ENCODE assay signal across 28 mouse cellular contexts in the genomic region with DNA sequence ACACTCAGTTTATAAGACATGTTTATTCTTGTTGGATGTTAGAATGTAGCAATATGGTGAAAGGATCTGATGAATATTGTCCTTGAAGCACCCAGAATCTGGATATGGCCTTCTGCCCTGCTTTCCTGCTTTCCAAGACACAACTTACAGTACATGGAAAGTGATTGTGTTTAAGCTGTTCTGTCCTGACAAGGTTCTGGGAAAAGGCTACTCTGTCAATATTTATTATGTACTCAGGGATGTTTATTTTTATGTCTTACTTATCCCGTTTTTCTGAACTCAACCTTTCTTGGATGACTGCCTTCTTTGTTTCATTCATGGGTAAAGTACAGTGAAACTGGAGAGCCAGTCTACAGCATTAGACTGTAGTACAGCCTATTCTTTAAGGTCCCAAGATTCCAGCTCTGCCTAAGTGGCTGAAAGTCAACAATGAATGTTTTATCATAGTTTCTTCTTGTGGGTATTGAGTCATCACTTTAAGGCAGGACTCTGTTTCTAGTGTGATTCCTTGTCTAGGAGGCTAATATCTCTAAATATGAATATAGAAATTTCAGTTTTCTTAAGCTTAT.
A peak's percentile ranks its signal among the peaks of the same experiment; 100 is the strongest.
DNase-seq lines count a peak whose midpoint lies in the region; ATAC-seq and TF ChIP-seq lines count a peak whose summit lies in the region.
"Had no signal": no experiment of that assay in that cellular context is flagged by ENCODE, and none has a peak within 500 bp of the region (broad histone marks: within the 10 kb centered on the region; RNA-seq: fewer than 3 reads in every experiment).

No protein-coding gene starts in this region.

- no peak for TF ChIP-seq POLR2A in lung, adult 2 months (IDR thresholded peaks at IDR 0.05; ENCODE audit: borderline replicate concordance, extremely low read depth, low read depth, low read length)

- peak; percentile 24 for DNase-seq in embryonic facial prominence, embryonic 14.5 days (ENCODE audit: low spot score)
- no peak for DNase-seq in embryonic facial prominence, embryonic 10.5 days (ENCODE audit: low spot score)
- no peak for DNase-seq in lung, adult 2 months
- peak; percentile 3 for DNase-seq in testis, postnatal 14 days (ENCODE audit: low spot score)
- no peak for DNase-seq in testis, postnatal 10 days (ENCODE audit: low spot score)
- DNase-seq in spleen, adult 18-20 months: no peak
- DNase-seq: adrenal gland, adult 2 months; adrenal gland, postnatal 10 days; adrenal gland, postnatal 25 days; B cell, adult 2 months; cerebellum, adult 11 months; cerebellum, adult 18-20 months; cerebellum, adult 8-10 months; cerebellum, adult 9-11 months; cerebellum, postnatal 14 days; cerebellum, postnatal 36 days; embryo, embryonic 11 days had no signal

- 52% methylated on average over 1 of the region's 1 CpGs for WGBS in embryonic facial prominence, embryonic 14.5 days
- 63% methylated on average over 1 of the region's 1 CpGs for WGBS in embryonic facial prominence, embryonic 10.5 days
- WGBS in lung, embryonic 16.5 days: 7% methylated on average over 1 of the region's 1 CpGs
- WGBS in lung, adult 2 months: 15% methylated on average over 1 of the region's 1 CpGs

- H3K4me3 ChIP-seq in embryonic facial prominence, embryonic 14.5 days (ENCODE audit: low read depth, low read length): no peak overlapping the region
- no peak overlapping the region for H3K4me3 ChIP-seq in embryonic facial prominence, embryonic 10.5 days
- no peak overlapping the region for H3K4me3 ChIP-seq in lung, embryonic 16.5 days (ENCODE audit: low read length)
- H3K4me3 ChIP-seq in lung, adult 2 months (replicated peaks; ENCODE audit: extremely low read depth, low read depth, low read length): no peak overlapping the region
- H3K4me3 ChIP-seq: embryonic facial prominence, embryonic 12.5 days; embryonic facial prominence, embryonic 15.5 days; erythroblast, embryonic 14.5 days; forebrain, embryonic 10.5 days; forebrain, embryonic 12.5 days had no signal

- H3K4me1 ChIP-seq in embryonic facial prominence, embryonic 14.5 days (ENCODE audit: control insufficient read depth, insufficient read depth, low read length): no peaks in the 10 kb centered on the region
- H3K4me1 ChIP-seq in embryonic facial prominence, embryonic 10.5 days: no peaks in the 10 kb centered on the region
- H3K4me1 ChIP-seq in lung, embryonic 16.5 days (replicated peaks; ENCODE audit: control insufficient read depth, insufficient read depth, low read length): no peaks in the 10 kb centered on the region
- H3K4me1 ChIP-seq in lung, adult 2 months (ENCODE audit: control insufficient read depth, insufficient read depth, low read length): no peaks in the 10 kb centered on the region
- H3K4me1 ChIP-seq: embryonic facial prominence, embryonic 12.5 days; embryonic facial prominence, embryonic 15.5 days; forebrain, embryonic 10.5 days; forebrain, embryonic 12.5 days had no signal

- no peaks in the 10 kb centered on the region for H3K27me3 ChIP-seq in embryonic facial prominence, embryonic 14.5 days (replicated peaks; ENCODE audit: control insufficient read depth, insufficient read depth, low read length)
- no peaks in the 10 kb centered on the region for H3K27me3 ChIP-seq in embryonic facial prominence, embryonic 10.5 days (replicated peaks; ENCODE audit: low read depth, poor library complexity, severe bottlenecking)
- no peaks in the 10 kb centered on the region for H3K27me3 ChIP-seq in lung, embryonic 16.5 days (ENCODE audit: control insufficient read depth, insufficient read depth, low read depth, low read length)
- H3K27me3 ChIP-seq: CH12.LX; embryonic facial prominence, embryonic 12.5 days; embryonic facial prominence, embryonic 15.5 days; forebrain, embryonic 12.5 days had no signal

- H3K36me3 ChIP-seq in embryonic facial prominence, embryonic 14.5 days (ENCODE audit: control insufficient read depth, insufficient read depth, low read length): no peaks in the 10 kb centered on the region
- no peaks in the 10 kb centered on the region for H3K36me3 ChIP-seq in embryonic facial prominence, embryonic 10.5 days (replicated peaks)
- no peaks in the 10 kb centered on the region for H3K36me3 ChIP-seq in lung, embryonic 16.5 days (ENCODE audit: control insufficient read depth, insufficient read depth, low read length)
- H3K36me3 ChIP-seq: embryonic facial prominence, embryonic 12.5 days; embryonic facial prominence, embryonic 15.5 days; forebrain, embryonic 10.5 days; forebrain, embryonic 12.5 days; G1E had no signal

- no peak overlapping the region for H3K9ac ChIP-seq in embryonic facial prominence, embryonic 14.5 days (ENCODE audit: low read depth, low read length)
- no peak overlapping the region for H3K9ac ChIP-seq in lung, embryonic 16.5 days (ENCODE audit: low read length)
- H3K9ac ChIP-seq: embryonic facial prominence, embryonic 12.5 days; embryonic facial prominence, embryonic 15.5 days; forebrain, embryonic 12.5 days had no signal

- no peak for TF ChIP-seq CTCF in lung, adult 2 months (IDR thresholded peaks at IDR 0.05; ENCODE audit: insufficient read depth, low read length)

- no peak for ATAC-seq in embryonic facial prominence, embryonic 14.5 days (ENCODE audit: low read depth)
- ATAC-seq in lung, embryonic 16.5 days (ENCODE audit: low read depth): peak; percentile 54; the same call in 1 of the 2 replicates
- ATAC-seq: CD4-positive, CD25-positive, alpha-beta regulatory T cell, adult 4 months; forebrain, embryonic 14.5 days; forebrain, embryonic 16.5 days had no signal

- no peaks in the 10 kb centered on the region for H3K9me3 ChIP-seq in embryonic facial prominence, embryonic 14.5 days (ENCODE audit: control insufficient read depth, low read length)
- no peaks in the 10 kb centered on the region for H3K9me3 ChIP-seq in embryonic facial prominence, embryonic 10.5 days
- no peaks in the 10 kb centered on the region for H3K9me3 ChIP-seq in lung, embryonic 16.5 days (ENCODE audit: control insufficient read depth, low read length)
- H3K9me3 ChIP-seq: embryonic facial prominence, embryonic 12.5 days; embryonic facial prominence, embryonic 15.5 days; forebrain, embryonic 10.5 days; forebrain, embryonic 12.5 days; G1E had no signal

- H3K27ac ChIP-seq in embryonic facial prominence, embryonic 14.5 days (replicated peaks; ENCODE audit: low read depth, low read length): no peak overlapping the region
- no peak overlapping the region for H3K27ac ChIP-seq in embryonic facial prominence, embryonic 10.5 days (replicated peaks)
- no peak overlapping the region for H3K27ac ChIP-seq in lung, embryonic 16.5 days (ENCODE audit: low read length)
- H3K27ac ChIP-seq: embryonic facial prominence, embryonic 12.5 days; embryonic facial prominence, embryonic 15.5 days; forebrain, embryonic 10.5 days; forebrain, embryonic 12.5 days had no signal

- no peak overlapping the region for H3K4me2 ChIP-seq in embryonic facial prominence, embryonic 14.5 days (ENCODE audit: low read depth, low read length)
- H3K4me2 ChIP-seq in lung, embryonic 16.5 days (ENCODE audit: low read depth, low read length): no peak overlapping the region
- H3K4me2 ChIP-seq: embryonic facial prominence, embryonic 12.5 days; embryonic facial prominence, embryonic 15.5 days; forebrain, embryonic 12.5 days had no signal

Comparison
In these comparisons a context has a peak if more than half of its experiments do, and no peak if none do; other contexts are left out.
1. DNase-seq: peak in embryonic facial prominence, embryonic 14.5 days (single experiment) and testis, postnatal 14 days (single experiment); none in embryonic facial prominence, embryonic 10.5 days (single experiment), lung, adult 2 months (single experiment), testis, postnatal 10 days (single experiment) and spleen, adult 18-20 months (0 of 2).